Mouse (Mus musculus): ENCODE data around the gene Slc44a2.

DNA sequence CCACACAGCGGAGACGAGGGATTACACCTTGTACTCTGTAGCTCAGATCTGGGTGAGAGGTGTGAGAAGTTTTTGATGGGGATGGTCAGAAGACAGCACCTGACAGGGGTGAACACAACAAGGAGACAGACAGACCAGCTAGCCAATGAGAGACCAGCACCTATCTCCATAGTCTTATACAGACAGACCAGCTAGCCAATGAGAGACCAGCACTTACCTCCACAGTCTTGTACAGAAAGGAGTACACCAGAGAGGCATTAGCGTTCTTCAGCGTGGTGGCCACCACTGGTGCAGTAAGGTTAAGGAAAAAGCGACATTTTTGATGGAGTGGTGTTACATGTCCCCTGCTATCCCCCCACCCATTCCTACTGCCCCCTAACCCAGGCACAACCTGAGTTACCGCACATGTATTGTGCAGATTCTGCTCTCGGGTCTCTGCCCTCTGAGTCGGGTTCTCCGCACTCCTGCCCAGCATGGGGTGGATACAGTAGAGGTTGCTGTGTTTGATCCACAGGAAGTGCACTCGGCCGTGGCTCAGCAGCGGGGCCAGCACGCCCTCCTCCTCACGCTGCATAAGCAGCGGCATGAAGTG, 11.3 kb upstream of the Slc44a2 start:
- TF ChIP-seq CTCF (IDR thresholded peaks at IDR 0.05; ENCODE audit: borderline replicate concordance, insufficient read depth, low read length) (no peak), POLR2A (IDR thresholded peaks at IDR 0.05; ENCODE audit: low read depth, low read length) (no peak)

Measured in embryonic fibroblast, embryonic 13.5 days (primary cell).